Mouse (Mus musculus): Measurements from ENCODE around the gene Tbx21. TPM values are rescaled to one million over a fixed set of nuclear protein-coding genes. Genes with fewer than 3 reads are reported as not detected.

The Tbx21 gene
- under 1 TPM; 0.31 to 0.51 (median 0.48) TPM for total RNA-seq (2022)

- DNase-seq = no peak
These were observed at the start of gene Tbx21 for GRCm38 (mm10) chr11:97114671-97115601. Tbx21 (minus strand) TSS chr11:97115331.

DNA sequence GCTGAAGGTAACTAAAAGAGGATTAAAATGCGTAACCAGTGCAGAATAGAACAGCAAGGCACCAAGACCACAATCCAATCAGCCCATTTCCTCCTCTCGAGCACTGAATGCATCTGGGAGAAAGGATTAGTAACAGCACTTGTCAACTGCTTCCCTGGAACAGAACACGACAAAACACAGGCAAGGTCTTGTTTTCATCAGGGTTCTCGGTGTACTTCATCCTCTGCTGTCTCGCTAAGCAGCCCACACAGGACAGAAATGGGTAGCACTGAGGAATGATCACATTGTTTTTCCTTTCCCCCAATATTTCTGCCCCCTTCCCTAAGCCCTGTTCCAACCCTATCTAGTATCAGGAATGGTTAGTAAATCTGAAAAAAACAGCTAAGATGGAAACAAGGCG is 45.2 kb upstream of the Tbx21 start:
- no peak for DNase-seq

DNA sequence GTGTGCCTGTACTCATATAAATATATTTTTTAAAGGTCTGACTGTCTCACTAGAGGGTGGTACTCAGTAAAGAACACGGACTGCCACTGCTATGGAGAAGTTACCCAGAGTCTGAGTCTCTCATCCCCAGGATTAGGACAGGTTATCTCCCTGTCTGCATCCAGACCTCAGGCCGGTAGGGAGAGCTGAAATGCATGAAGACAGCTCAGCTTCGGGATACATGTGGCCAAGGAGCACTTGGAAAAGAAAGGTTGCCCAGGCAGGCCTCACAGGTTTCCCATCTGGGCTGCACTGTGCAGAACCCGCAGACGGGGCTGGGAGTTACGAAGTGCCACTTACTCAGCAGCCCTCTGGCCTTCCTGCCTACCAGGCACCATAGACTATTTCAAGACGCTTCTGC is 41.9 kb upstream of the Tbx21 start:
- DNase-seq = no peak

GRCm38 (mm10) chr11:97152662-97153287 is 37.6 kb upstream of the Tbx21 start:
- peak; percentile 47 for DNase-seq

DNA sequence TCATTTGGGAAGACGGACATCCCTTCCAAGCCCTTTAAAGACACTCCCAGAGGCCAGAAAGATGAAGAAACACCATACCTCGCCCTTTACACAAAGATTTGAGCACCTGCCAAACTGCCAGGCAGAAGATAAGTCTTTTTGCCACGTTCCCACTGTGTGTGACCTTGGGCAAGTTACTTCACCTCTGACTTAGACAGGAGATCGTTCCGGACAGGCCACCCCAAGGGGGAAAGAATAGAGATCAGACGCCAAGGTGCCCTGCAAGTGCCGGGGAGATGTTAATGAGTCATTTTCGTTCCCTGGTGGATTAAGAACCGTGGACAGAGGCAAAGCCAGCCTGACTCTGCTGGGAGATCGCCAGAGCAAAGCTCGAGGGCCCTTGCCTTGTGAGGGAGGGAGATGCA is 36.9 kb upstream of the Tbx21 start:
- no peak for DNase-seq

DNA sequence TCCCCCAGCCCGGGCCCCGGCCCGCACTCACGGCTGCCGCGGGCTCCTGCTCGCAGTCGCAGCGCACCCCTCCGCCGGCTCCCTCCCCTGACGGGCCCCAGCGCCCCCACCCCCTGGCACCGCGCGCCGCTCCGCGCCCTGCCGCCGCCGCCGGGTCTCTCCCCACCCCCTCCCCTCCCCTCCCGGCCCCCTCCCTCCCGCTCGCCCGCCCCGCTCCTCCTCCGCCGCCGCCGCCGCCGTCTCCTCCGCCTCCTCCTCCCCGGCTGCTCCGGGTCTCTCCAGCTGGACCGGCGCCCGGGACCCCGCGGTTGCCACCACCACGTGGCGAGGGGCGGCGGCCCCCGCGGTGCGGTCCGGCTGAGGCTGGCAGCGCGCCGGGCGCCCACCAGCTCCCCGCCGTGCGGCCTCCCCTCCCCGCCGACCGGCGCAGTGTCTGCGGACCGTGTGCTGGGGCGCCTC is 36.2 kb upstream of the Tbx21 start, which contains the start of gene Tbkbp1:
TSS of gene Tbkbp1 (minus strand) at position 153 of the 459 bp plus-strand sequence.
- no peak for DNase-seq

DNA sequence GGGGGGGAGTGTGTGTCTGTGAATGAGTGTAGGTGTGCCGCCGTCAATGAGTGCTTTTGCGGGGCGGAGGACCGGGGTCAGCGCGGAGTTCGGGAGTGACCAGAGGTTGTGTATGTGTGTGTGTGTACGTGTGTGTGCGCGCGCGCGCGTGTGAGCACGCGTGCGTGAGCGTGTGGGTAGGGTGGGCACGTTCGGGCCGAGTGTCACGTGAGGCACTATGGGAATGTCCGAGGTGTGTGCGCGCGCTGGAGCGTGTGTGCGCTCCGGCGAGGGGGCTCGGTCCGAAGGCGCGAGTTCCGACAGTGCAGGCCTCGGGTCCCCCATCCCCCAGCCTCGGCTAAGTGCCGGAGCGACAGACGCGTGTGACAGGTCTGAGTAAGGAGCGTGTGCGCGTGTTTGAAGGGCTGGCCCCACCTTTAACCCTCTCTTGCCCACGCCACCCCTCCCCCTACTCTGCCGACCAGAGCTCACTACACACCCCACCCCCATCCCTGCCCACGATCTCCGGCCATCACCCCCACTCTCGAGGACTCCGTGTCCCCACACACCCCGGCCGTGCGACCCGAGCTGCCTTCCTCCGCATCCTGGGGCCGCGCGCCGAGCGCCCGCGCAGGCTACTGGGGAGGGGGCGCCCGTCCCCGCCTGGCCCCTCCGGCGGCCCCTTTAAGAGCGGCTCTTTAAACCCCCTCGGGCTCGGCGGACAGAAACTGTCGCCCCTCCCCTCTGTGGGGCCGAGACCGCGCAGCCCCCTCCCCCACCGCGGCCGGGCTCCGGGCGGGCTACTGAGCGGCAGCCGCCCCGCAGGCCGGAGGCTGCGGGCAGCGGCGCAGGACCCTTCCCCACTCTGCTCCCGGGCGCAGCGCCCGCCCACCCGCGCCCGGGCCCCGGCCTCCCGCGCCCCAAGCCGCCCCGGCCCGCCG is 35.5 kb upstream of the Tbx21 start:
- DNase-seq = no peak

- peak; percentile 68 for DNase-seq
These were observed 34.9 kb upstream of the Tbx21 start for GRCm38 (mm10) chr11:97149995-97150410.

GRCm38 (mm10) chr11:97149026-97149425 is 33.9 kb upstream of the Tbx21 start:
- no peak for DNase-seq

DNA sequence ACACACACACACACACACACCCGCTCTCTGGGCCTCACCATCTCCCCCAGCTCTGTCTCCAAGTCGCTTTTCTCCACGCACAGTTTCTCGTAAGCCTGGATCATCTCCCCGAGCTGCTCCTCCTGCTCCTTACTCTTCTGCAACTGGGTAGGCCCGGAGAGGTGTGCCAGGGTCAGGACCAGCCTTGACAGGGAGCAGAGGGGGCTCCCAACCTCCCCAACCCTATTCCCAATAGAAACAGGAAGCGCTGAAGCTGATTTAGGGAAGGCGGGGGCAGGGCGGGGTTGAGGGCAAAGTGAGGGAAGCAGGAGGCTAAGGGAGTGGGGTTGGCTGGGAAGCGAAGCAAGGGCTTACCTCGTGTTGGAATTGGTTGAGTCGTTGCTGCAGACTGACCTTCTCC is 33.5 kb upstream of the Tbx21 start:
- DNase-seq = no peak

GRCm38 (mm10) chr11:97147333-97147732 is 32.2 kb upstream of the Tbx21 start:
- no peak for DNase-seq

- DNase-seq = no peak
These were observed 31.6 kb upstream of the Tbx21 start for GRCm38 (mm10) chr11:97146724-97147123.

GRCm38 (mm10) chr11:97145951-97146350 is 30.8 kb upstream of the Tbx21 start:
- DNase-seq = no peak

DNA sequence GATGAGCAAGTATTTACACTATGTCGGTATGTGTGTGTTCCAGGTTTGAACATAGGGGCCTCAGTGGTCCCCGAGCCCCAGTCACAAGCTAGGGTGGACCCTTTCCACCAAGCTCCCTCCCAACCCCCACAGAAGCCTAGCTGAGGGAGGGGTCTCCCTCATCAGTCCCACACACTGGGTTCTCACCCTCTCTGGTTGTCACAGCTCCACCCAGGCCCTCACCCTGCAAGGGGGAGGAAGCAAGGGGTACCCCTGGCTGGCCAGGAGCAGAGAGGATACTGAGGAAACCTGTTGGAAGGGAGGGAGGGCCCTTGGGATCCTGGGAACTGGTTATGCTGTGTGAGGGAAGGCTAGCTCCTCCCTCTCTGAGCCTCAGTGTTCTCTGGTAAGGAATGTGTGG is 30.2 kb upstream of the Tbx21 start:
- DNase-seq = no peak

- no peak for DNase-seq
These were observed 28.2 kb upstream of the Tbx21 start for GRCm38 (mm10) chr11:97143196-97143900.

GRCm38 (mm10) chr11:97142159-97142608 is 27.1 kb upstream of the Tbx21 start:
- DNase-seq = no peak

DNA sequence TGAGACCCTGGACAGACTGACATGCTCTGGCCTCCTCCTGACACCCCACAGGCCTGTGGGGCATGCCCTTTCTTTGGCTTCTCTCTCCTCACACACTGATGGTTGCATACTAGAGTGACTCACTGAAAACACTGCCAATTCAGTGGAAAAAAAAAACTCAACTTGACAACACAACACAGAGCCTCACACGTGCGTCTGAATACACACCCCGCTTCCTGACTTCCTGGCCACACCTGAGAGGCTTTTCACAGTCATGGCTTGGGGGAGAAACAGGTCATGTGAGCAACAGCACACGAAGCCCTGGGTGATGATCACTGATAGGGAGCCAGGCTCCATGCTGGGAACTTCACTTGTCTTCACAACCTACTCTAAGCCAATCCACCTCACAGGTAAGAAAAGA is 25.7 kb upstream of the Tbx21 start:
- no peak for DNase-seq

- no peak for DNase-seq
These were observed 24.1 kb upstream of the Tbx21 start for GRCm38 (mm10) chr11:97139256-97139655.

GRCm38 (mm10) chr11:97138554-97139226 is 23.6 kb upstream of the Tbx21 start:
- DNase-seq = no peak

DNA sequence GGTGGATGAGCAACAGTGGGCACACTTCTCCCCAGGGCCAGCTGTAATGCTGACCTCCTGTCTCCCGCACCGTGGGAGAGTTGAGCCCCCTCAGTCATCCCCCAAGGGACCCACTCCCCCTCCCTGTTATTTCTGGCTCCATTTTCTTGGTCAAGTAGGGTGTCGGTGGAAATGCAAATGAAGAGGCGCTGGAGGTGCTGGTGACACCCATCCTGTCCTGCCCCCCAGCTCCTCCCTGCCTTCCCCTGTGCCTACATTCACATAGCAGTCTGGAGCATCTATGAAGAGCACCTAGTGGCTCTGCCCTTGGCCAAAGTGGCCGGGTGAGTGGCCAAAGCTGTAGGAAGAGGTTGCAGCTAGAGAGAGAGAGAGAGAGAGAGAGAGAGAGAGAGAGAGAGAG is 18.1 kb upstream of the Tbx21 start:
- no peak for DNase-seq

DNA sequence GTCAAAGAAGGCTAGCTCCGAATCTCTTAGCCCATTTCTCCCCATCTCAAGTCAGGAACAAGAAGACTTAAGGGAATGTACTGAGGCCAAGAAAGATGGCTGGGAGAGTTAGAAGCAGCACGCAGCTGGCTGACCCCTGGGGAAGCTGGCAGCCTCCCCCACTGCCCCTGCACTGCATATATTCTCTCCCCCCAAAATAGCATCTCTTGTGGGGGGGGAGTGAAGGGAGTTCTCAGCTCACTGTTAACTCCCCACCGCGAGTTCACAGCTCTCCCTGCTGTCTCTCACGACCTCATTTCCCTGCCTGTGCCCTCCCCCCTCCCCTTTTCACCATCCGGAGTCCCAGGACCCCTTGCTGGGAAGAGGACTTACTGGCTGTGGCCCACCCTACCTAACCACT is 17.1 kb upstream of the Tbx21 start:
- DNase-seq = no peak

All from adrenal gland, adult 8-10 months (tissue).